Mouse (Mus musculus) liver, embryonic 12.5 days (tissue): Measurements from ENCODE around the gene Trim45. TPM values are rescaled to one million over a fixed set of nuclear protein-coding genes. Genes with fewer than 3 reads are reported as not detected.
A peak's percentile ranks its signal among the peaks of the same experiment; 100 is the strongest.

Experiments used
- ATAC-seq: fragments of 200-750 bp; cut with Nextera tagmentation; 2 replicates; pipeline ENCODE4 v1.8.0; 2017; ENCODE audit warnings: moderate number of reproducible peaks, mild to moderate bottlenecking, moderate library complexity
- H3K27ac ChIP-seq: fragments of 300-500 bp; sonication (generic); 2 replicates; pipeline ENCODE4 v1.5.1; 2016; ENCODE audit warnings: mild to moderate bottlenecking
- H3K27me3 ChIP-seq: fragments of 300-500 bp; sonication (generic); replicated peaks from 2 replicates; pipeline ENCODE4 v1.6.1; 2016; ENCODE audit warnings: mild to moderate bottlenecking, moderate library complexity
- H3K36me3 ChIP-seq: fragments of 300-500 bp; sonication (generic); 2 replicates; pipeline ENCODE4 v1.6.1; 2016; ENCODE audit warnings: mild to moderate bottlenecking, moderate library complexity
- H3K4me1 ChIP-seq: fragments of 300-500 bp; sonication (generic); 2 replicates; pipeline ENCODE4 v1.6.1; 2016
- H3K4me2 ChIP-seq: fragments of 300-500 bp; sonication (generic); 2 replicates; pipeline ENCODE4 v1.6.1; 2016; ENCODE audit warnings: mild to moderate bottlenecking, moderate library complexity
- H3K4me3 ChIP-seq: fragments of 300-500 bp; sonication (generic); 2 replicates; pipeline ENCODE4 v1.5.1; 2016; ENCODE audit warnings: mild to moderate bottlenecking, moderate library complexity
- H3K9ac ChIP-seq: fragments of 300-500 bp; sonication (generic); 2 replicates; pipeline ENCODE4 v1.6.1; 2016; ENCODE audit warnings: mild to moderate bottlenecking, moderate library complexity
- H3K9me3 ChIP-seq: fragments of 300-500 bp; sonication (generic); replicated peaks from 2 replicates; pipeline ENCODE4 v1.6.1; 2016; ENCODE audit warnings: mild to moderate bottlenecking, moderate library complexity
- WGBS: fragments of 180-500 bp; shearing (Covaris S2); methylation state at CpG from one replicate; pipeline ENCODE4 v1.1.7; 2016; ENCODE audit not compliant: insufficient replicate concordance; 5-methylcytosine and 5-hydroxymethylcytosine counted together
- polyA plus RNA-seq: library from polyadenylated mRNA; unstranded; fragments of >200 nt; fragmentation: Nextera tagmentation; extraction: Ambion mirVana; gene quantifications from 2 replicates; pipeline ENCODE4 v1.2.1, GENCODE M21; 2016

Trim45 gene
- polyA plus RNA-seq, 1 experiment from 2014 or later: 1.0 TPM

- Histone ChIP-seq H3K4me3 (no peak overlapping the region), H3K9me3 (no peaks in the 10 kb centered on the region), H3K4me1 (peaks cover 5% of the 10 kb centered on the region; the same call in 1 of the 2 replicates), H3K36me3 (no peaks in the 10 kb centered on the region), H3K27me3 (0 out of 2 replicates have a peak, but pooled peaks cover 6% of the 10 kb centered on the region), H3K27ac (no peak overlapping the region), H3K9ac (no peak overlapping the region), H3K4me2 (no peak overlapping the region)
- 52% methylated on average over 5 of the region's 5 CpGs for WGBS
- ATAC-seq: no peak
Measured at GRCm38 (mm10) chr3:100910621-100911020, 11.4 kb upstream of the Trim45 start.

- WGBS: 73% methylated on average over 9 of the region's 9 CpGs
- Histone ChIP-seq H3K27ac (no peak overlapping the region), H3K36me3 (no peaks in the 10 kb centered on the region), H3K9ac (no peak overlapping the region), H3K9me3 (no peaks in the 10 kb centered on the region), H3K4me2 (no peak overlapping the region), H3K27me3 (0 out of 2 replicates have a peak, but pooled peaks cover 6% of the 10 kb centered on the region), H3K4me1 (peaks cover 3% of the 10 kb centered on the region; the same call in 1 of the 2 replicates), H3K4me3 (no peak overlapping the region)
- ATAC-seq: no peak
Measured at GRCm38 (mm10) chr3:100911026-100911425, 11.0 kb upstream of the Trim45 start.

- Histone ChIP-seq H3K4me1 (no peaks in the 10 kb centered on the region), H3K27ac (no peak overlapping the region)
Measured at GRCm38 (mm10) chr3:100911498-100912213, 10.3 kb upstream of the Trim45 start.

GRCm38 (mm10) chr3:100916844-100917243 is 5.2 kb upstream of the Trim45 start:
- H3K9ac ChIP-seq: no peak overlapping the region
- peak overlapping the region; percentile 25 for H3K4me2 ChIP-seq
- peaks cover 10% of the 10 kb centered on the region; the same call in 1 of the 2 replicates for H3K27me3 ChIP-seq
- H3K36me3 ChIP-seq: no peaks in the 10 kb centered on the region
- WGBS: 13% methylated on average over 7 of the region's 7 CpGs
- H3K9me3 ChIP-seq: no peaks in the 10 kb centered on the region
- peaks cover 17% of the 10 kb centered on the region for H3K4me1 ChIP-seq
- no peak overlapping the region for H3K27ac ChIP-seq
- ATAC-seq: no peak
- H3K4me3 ChIP-seq: no peak overlapping the region

More at GRCm38 (mm10) chr3:100911498-100912213, 10.3 kb upstream of the Trim45 start:
- no peak overlapping the region for H3K4me3 ChIP-seq
- H3K4me2 ChIP-seq: no peak overlapping the region
- no peak overlapping the region for H3K9ac ChIP-seq
- no peaks in the 10 kb centered on the region for H3K9me3 ChIP-seq
- H3K36me3 ChIP-seq: no peaks in the 10 kb centered on the region
- 54% methylated on average over 7 of the region's 7 CpGs for WGBS
- no peak for ATAC-seq
- H3K27me3 ChIP-seq: 0 out of 2 replicates have a peak, but pooled peaks cover 6% of the 10 kb centered on the region

DNA sequence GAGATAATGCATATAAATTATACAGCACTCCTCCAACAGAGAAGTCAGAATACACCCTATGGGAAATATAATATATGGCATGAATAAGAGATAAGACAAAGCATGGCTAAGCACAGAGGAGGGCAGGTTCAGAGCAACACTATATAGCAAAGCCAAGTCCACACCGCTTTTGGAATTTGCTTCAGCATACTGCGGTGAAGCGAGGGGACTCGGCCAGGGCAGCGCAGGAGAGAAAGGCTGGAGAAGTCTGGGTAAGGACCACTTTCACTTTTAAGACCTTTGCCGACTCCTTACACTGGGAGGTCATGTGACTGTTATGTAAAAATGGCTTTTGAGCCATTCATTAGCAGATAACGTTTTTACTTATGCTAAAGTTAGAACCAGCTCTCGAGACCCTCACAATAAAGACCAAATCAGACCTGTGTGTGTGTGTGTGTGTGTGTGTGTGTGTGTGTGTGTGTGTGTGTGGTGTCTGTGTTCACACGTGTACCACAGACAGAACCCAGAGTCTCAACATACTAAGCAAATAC is 1.3 kb upstream of the Trim45 start:
- Histone ChIP-seq H3K27ac (no peak overlapping the region), H3K4me3 (peak overlapping the region; percentile 69), H3K9me3 (no peaks in the 10 kb centered on the region), H3K4me2 (peak overlapping the region; percentile 84), H3K36me3 (no peaks in the 10 kb centered on the region), H3K27me3 (peaks cover 10% of the 10 kb centered on the region; the same call in 1 of the 2 replicates), H3K4me1 (peaks cover 35% of the 10 kb centered on the region), H3K9ac (peak overlapping the region; percentile 77; the same call in 1 of the 2 replicates)
- ATAC-seq: no peak
- WGBS: 73% methylated on average over 9 of the region's 9 CpGs

DNA sequence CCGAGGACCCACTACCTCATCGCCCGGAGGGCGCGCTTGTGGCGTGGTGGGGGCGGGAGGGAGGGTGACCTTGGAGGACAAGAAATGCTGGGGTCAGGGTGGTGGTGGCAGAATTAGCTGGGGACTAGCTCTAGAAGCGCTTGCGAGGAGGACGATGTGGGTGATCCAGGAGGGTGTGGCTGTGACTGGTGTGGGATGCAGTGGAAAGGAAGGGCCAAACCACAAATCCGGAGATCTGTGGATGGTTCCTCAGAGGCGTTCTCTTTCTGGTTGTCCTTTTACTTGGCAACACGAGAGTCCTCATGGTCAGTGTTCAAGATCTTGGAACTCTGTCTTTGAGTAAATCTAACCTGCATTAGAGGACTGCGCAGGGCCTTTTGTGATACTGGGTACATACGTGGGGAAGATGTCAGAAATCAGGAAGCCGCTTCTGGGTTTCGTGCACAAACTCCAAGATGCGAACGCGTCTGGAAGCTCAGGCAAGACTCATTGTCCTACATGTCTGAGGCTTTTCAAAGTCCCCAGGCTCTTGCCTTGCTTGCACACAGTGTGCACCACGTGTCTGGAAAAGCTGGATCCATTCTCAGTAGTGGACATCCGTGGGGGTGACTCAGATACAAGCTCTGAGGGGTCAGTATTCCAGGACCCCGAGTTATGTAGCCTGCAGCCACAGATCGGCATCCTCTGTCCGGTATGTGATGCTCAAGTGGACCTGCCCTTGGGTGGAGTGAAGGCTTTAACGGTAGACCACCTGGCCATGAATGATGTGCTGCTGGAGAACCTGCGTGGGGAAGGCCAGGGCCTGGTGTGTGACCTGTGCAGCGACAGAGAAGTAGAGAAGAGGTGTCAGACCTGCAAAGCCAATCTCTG is 739 bp downstream of the Trim45 start:
- WGBS: 31% methylated on average over 28 of the region's 28 CpGs

DNA sequence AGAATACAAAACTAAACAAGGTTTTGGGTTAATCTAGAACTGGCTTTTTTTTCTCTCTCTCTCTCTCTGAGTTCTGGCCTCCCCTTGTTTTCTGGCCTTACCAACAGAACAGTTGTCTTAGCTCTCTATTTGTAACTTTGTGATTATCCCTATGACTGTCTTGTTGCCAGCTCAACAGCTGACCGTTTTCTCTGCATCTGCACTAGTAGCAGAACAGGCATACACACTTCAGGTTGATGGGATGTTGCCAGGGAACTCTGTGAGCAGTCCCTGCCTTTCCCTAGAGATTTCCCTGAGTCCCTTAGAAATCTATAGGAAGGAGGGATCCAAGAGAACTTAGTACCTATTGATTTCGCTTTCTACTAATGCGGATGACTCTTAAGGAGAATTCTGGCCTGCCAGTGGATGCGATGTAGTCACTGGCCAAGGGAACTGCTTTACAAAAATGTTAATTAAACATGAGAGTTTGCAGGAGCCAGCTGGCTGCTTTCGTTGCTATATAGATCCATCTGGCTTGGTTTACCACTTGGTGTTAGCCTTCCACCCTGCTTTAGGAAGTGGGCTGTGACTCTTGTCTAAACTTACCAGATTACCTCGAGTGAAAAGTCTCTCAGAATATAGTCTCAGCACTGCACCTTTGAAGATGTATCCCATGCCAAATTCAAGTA is 2.2 kb downstream of the Trim45 start:
- no peak for ATAC-seq
- WGBS: 73% methylated on average over 6 of the region's 6 CpGs
- Histone ChIP-seq H3K9me3 (no peaks in the 10 kb centered on the region), H3K27ac (no peak overlapping the region), H3K4me2 (no peak overlapping the region), H3K4me1 (peaks cover 32% of the 10 kb centered on the region), H3K27me3 (no peaks in the 10 kb centered on the region), H3K36me3 (peaks cover 5% of the 10 kb centered on the region; the same call in 1 of the 2 replicates), H3K4me3 (no peak overlapping the region), H3K9ac (no peak overlapping the region)

More for the DNA sequence above, 739 bp downstream of the Trim45 start:
- Histone ChIP-seq H3K4me2 (peak overlapping the region; percentile 84), H3K27me3 (peaks cover 8% of the 10 kb centered on the region; the same call in 1 of the 2 replicates), H3K27ac (peak overlapping the region; percentile 51; the same call in 1 of the 2 replicates), H3K4me1 (peaks cover 32% of the 10 kb centered on the region), H3K9me3 (no peaks in the 10 kb centered on the region), H3K36me3 (no peaks in the 10 kb centered on the region), H3K9ac (peak overlapping the region; percentile 72), H3K4me3 (peak overlapping the region; percentile 69)
- ATAC-seq: peak; percentile 48

DNA sequence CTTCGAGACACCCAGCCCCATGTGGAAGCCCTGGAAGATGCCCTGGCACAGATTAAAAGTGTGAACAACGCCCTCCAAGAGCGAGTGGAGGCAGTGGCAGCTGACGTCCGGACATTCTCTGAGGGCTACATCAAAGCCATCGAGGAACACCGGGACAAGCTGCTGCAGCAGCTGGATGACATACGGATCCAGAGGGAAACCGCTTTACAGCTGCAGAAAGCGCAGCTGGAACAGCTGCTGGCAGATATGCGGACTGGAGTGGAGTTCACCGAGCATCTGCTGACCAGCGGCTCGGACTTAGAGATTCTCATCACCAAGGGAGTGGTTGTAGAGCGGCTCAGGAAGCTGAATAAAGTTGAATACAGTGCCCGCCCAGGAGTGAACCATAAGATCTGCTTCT is 3.2 kb downstream of the Trim45 start:
- no peak overlapping the region for H3K4me2 ChIP-seq
- no peaks in the 10 kb centered on the region for H3K27me3 ChIP-seq
- 79% methylated on average over 16 of the region's 16 CpGs for WGBS
- H3K27ac ChIP-seq: no peak overlapping the region
- H3K4me3 ChIP-seq: no peak overlapping the region
- H3K36me3 ChIP-seq: peaks cover 5% of the 10 kb centered on the region; the same call in 1 of the 2 replicates
- no peaks in the 10 kb centered on the region for H3K9me3 ChIP-seq
- no peak overlapping the region for H3K9ac ChIP-seq
- no peak for ATAC-seq
- peaks cover 32% of the 10 kb centered on the region for H3K4me1 ChIP-seq

GRCm38 (mm10) chr3:100931332-100932076 is 9.5 kb downstream of the Trim45 start:
- H3K9ac ChIP-seq: no peak overlapping the region
- 84% methylated on average over 23 of the region's 23 CpGs for WGBS
- H3K4me1 ChIP-seq: peaks cover 6% of the 10 kb centered on the region
- peaks cover 17% of the 10 kb centered on the region for H3K36me3 ChIP-seq
- no peaks in the 10 kb centered on the region for H3K27me3 ChIP-seq
- H3K4me2 ChIP-seq: no peak overlapping the region
- no peaks in the 10 kb centered on the region for H3K9me3 ChIP-seq
- no peak overlapping the region for H3K4me3 ChIP-seq
- no peak for ATAC-seq
- no peak overlapping the region for H3K27ac ChIP-seq

- Histone ChIP-seq H3K4me2 (no peak overlapping the region), H3K4me3 (no peak overlapping the region), H3K27me3 (no peaks in the 10 kb centered on the region), H3K9ac (no peak overlapping the region), H3K4me1 (peaks cover 6% of the 10 kb centered on the region), H3K36me3 (peaks cover 24% of the 10 kb centered on the region), H3K27ac (no peak overlapping the region), H3K9me3 (no peaks in the 10 kb centered on the region)
- ATAC-seq: peak; percentile 69
- WGBS: 65% methylated on average over 11 of the region's 11 CpGs
Measured at GRCm38 (mm10) chr3:100932077-100932944, 10.3 kb downstream of the Trim45 start.
